Mouse (Mus musculus): ENCODE measurements around the gene Mylip.

Gene Mylip

DNA sequence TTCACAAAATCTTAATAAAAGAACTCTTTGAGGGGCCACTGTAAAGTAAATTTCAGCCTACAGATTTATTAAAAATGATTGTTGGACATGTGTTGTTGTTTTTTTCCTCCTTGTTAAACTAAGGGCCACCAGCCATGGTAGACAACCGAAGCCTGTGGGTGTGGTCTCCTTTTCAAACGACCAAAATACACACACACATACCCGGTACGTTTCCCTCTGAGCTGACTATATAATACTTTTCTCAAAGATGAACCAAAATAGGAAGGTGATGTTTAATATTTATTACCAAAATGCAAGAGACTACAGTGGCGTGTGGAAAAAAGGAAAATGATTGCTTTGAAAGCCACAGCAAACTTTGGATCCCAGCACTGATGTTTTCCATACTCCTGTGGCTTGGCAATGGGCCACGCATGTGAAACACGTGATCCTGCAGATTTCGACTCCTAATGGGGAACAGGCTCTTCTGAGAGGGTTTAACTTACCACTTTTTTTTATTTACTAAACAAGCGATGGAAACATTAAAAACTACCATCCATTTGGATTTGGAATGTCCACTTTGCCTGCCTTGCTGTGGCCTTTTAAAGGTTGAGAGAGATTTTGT, 2.4 kb downstream of the Mylip start:
- peak; percentile 37 to 45 for DNase-seq

DNA sequence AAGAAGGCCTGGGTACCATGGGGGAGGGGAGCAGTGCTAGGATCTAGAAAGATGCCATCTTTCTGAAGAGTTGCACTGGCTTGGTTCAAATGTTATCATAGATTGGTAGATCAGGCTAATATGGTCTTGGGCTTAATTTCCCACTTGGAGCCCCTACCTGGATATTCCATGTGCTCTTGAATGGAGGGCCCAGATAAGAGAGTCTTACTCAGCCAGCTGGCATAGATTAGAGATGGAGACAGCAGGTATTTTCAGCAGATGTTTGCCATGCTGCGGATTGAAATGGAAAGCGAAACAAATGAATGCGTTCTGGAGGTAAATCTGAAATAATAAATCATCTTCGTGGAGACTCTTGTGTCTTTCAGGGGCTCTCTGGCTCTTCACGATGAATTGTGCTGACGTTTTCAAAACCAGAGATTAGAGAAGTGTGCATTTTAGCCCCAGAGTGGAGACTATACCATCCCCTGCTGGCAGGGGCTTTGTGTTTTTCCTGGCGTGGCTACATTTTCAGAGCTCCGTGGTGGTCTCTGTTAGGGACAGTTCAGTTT, 4.8 kb downstream of the Mylip start:
- DNase-seq, result peak in 1 of 2 experiments; percentile 26

GRCm38 (mm10) chr13:45396724-45397123, 7.2 kb downstream of the Mylip start:
- DNase-seq, result no peak

GRCm38 (mm10) chr13:45397240-45397639, 7.7 kb downstream of the Mylip start:
- no peak for DNase-seq

GRCm38 (mm10) chr13:45397896-45398805, 8.6 kb downstream of the Mylip start:
- DNase-seq, result no peak

- no peak for DNase-seq
Observed at GRCm38 (mm10) chr13:45400700-45401099, 11.2 kb downstream of the Mylip start.

DNA sequence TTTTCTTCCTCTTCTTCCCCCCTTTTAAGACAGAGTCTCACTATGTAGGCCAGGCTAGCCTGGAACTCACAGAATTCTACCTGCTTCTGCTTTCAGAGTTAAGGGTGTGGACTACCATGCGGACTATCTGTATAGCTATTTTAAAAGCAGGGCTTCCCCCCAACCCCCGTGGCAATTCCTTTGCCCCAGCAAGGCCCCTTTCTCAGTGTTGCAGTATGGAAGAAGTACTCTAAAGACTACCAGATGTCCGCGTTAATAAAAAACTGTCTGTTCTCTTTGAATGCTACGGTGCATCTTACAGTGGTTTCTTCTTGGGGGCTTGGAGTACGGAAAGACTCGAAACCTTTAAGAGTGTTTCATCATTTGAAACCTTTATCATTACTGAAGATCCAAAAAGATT, 12.3 kb downstream of the Mylip start:
- no peak for DNase-seq

DNA sequence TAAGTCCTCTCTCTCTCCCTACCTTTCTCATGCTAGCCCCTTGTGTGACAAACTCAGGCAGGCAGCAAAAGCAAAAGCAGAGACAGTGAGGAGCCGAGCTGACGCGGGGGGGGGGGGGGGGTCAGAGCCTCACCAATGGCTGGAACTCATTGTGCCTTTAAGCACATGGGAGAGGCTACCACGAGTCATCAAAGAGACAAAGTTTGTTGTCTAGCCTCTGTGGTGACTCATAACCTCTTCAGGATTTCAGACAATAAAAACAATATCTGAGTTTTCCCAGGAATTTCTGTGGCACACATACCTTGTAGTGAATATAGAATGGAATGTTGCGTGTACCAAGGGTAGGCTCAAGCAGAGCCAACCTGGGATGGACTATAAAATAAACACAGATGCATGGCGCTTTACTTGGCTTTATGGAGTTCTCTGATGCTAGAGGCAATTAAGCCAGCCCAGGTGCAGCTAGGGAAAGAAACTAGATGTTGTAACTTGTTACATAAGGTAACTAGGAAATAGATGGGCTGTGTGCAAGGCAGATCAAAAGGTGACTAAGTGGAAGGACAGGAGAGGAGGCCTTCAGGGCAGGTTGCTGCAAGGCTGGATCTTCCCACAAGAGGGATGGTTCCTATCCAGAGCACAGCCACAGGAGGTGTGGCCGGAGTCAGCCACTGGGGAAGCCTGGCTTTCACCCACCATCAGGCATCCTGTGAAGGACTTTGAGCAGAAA, 12.9 kb downstream of the Mylip start:
- DNase-seq, result no peak

DNA sequence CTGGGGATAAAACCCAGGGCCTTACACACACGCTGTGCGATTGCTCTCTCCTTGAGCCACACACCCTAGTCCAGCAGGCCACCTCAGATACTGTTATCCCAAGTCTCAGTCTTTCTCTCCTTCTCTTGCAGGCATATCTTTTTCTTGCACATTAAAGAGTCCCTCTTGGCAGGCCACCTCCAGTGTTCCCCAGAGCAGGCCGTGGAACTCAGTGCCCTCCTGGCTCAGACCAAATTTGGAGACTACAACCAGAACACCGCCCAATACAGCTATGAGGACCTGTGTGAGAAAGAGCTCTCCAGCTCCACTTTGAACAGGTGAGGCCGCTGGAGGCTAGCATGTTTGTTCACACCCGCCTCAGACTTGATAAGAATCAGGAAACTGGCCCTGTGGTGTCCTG, 14.7 kb downstream of the Mylip start:
- DNase-seq, result no peak

DNA sequence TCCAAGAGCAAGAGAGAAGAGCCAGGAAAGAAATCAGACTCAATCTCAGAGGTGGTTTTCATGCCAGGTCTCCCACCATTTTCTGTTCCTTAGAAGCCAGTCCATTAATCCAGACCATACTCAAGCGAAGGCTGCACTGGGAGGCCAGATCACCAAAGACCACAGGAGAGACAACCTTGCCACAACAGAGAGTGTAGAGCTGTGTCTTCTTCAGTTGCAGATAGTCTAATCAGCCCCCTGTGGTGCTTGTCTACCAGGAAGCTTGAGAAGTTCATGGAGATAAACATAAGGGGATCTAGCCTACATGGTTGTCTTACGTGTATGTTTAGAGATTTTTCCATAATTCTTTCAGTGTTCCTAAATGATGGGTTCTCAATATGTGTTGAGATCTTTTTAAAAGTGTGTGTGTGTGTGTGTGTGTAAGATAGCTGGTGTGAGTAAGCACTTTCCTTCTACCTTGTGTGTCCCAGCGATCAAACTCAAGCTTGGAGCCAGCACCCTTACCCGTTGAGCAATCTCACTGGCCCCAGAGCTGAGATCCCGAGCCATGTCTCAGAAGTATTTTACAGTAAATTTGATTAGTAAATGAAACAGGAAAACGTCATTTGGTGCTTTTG, 15.8 kb downstream of the Mylip start:
- DNase-seq, result no peak

DNA sequence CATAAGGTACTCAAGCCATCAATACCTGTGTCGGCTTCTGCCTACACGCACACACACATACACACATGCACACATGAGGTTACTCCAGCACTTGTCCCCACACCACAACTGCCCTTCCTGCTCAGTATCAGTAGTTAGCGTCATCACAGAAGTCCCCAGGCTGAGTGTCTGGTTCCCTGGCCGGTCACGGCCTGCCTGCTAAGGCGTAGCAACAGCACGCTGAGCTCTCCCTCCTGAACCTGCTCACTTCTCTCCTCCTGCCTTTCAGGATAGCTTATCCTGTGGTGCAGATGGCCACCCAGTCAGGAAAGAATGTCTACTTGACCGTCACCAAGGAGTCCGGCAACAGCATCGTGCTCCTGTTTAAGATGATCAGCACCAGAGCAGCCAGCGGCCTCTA, 16.7 kb downstream of the Mylip start:
- DNase-seq, result no peak

DNA sequence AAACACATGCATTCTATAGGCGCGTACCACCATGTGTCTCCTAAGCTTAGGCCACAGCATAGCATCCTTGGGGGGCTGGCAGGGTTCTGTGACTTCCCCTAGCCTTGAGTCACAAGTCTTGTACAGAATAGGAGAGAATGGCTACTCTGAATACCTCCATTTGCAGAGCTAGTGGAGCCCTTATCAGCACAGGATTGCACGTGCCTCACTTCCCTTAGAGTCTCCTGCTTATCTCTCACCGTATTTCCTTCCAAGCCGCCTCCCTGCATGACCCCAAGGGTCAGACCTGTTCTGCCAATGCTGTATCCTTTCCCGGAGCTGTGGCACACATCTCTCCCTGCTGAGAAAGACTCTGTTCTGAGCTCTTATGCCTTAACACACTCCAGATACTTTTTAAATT, 17.2 kb downstream of the Mylip start:
- DNase-seq, result no peak

- no peak for DNase-seq
Observed at GRCm38 (mm10) chr13:45410936-45411335, 21.4 kb downstream of the Mylip start.

GRCm38 (mm10) chr13:45413066-45413465, 23.5 kb downstream of the Mylip start:
- no peak for DNase-seq

- no peak for DNase-seq
Observed at GRCm38 (mm10) chr13:45414031-45414430, 24.5 kb downstream of the Mylip start.

- DNase-seq, result no peak
Observed at GRCm38 (mm10) chr13:45416621-45417057, 27.1 kb downstream of the Mylip start.

- DNase-seq, result no peak
Observed at GRCm38 (mm10) chr13:45418986-45419385, 29.4 kb downstream of the Mylip start.

DNA sequence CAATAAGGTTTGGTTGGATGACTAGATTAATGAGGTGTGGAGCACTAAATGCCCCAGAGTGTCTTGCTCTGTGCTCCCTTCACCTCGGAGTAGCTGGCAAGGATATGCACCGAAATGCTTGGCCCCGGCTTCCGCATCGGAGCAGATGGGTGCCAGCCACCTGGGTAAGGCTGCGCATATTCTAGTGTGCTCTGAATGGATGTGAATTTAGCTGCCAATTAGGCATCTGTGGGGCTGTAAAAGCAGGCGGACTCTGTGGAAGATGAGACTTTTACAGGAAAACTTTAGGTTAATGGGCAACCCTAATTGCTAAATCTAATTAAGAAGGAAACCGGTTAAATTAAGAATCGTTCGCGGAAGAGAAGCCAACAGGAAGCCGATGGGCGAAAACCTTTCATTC, 32.7 kb downstream of the Mylip start:
- DNase-seq, result no peak

DNA sequence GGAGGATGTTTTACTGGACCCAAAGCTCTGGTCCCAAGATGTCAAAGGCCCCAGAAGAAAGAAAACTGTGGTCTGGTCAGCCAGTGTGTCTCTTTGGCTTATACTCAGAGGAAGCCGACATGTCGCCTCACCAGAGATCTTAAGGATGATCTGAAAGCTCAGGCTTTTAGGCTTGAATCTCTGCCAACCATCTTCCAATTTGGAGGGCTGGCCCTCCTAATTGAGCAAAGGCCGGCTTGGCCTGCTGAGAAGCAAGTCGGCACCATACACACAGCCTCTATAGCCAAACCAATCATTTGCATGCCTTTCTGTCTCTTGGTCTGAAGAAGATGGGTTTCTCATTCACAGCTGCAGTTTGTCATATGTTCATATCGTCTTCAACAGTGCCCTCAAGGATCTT, 33.2 kb downstream of the Mylip start:
- no peak for DNase-seq

DNA sequence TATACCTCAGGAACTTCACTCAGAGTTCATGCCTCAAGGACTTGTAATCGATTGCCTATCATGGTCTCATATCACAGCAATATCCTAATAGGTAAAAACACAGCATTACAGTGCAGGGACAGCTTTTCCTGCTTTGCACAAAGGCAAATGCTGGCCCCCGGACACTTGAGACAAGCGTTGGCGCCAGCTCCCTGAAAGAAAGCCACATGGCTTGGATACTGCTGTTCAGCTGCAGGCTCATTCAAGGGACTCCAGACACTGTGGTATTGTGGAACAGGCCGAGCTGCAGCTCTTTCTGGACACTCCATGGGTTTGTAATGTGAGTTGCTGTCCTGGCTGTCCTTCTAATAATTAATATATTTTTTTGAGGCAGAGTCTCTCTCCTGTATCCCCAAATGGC, 34.4 kb downstream of the Mylip start:
- DNase-seq, result no peak

- DNase-seq, result no peak
Observed at GRCm38 (mm10) chr13:45429239-45429638, 39.7 kb downstream of the Mylip start.

- DNase-seq, result no peak
Observed at GRCm38 (mm10) chr13:45437134-45437533, 47.6 kb downstream of the Mylip start.

- no peak for DNase-seq
Observed at GRCm38 (mm10) chr13:45438853-45439252, 49.3 kb downstream of the Mylip start.
